Mouse (Mus musculus) inflammation-experienced regulatory T-cells, adult 16 weeks (primary cell): Measurements from ENCODE around the gene Ear10. TPM values are rescaled to one million over a fixed set of nuclear protein-coding genes. Genes with fewer than 3 reads are reported as not detected.

Experiments used
- polyA plus RNA-seq: library from polyadenylated mRNA; unstranded; fragments of 100-300 nt; shearing (Covaris generic); gene quantifications from one replicate; pipeline ENCODE4 v1.2.1, GENCODE M21; 2017

The Ear10 gene
- not detected for polyA plus RNA-seq

DNA sequence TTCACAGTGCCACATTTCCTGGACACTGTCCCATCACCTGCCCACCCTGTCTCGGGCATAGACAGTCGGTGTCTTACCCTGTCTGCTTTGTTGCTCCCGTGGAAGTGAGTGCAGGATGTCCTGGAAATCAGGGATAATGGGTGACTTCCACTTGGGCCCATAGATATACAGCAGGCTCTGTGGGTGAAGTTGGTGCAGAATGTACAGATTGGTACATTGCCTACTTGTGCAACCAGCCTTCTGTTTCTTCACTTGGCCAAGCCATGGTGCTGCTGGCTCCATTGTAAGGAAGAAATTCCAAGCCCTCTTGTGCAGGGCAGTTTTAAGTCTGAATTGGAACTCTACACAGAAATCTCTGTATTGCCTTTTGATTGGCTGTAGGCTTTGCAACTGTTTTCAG is at the start of gene Ear10:
Ear10 (minus strand) TSS at position 101 of the 400 bp plus-strand sequence.

GRCm38 (mm10) chr14:43956769-43957168 is 33.4 kb upstream of the Ear10 start, which contains the start of gene Ang5:
TSS of gene Ang5 (plus strand) at chr14:43957069.

DNA sequence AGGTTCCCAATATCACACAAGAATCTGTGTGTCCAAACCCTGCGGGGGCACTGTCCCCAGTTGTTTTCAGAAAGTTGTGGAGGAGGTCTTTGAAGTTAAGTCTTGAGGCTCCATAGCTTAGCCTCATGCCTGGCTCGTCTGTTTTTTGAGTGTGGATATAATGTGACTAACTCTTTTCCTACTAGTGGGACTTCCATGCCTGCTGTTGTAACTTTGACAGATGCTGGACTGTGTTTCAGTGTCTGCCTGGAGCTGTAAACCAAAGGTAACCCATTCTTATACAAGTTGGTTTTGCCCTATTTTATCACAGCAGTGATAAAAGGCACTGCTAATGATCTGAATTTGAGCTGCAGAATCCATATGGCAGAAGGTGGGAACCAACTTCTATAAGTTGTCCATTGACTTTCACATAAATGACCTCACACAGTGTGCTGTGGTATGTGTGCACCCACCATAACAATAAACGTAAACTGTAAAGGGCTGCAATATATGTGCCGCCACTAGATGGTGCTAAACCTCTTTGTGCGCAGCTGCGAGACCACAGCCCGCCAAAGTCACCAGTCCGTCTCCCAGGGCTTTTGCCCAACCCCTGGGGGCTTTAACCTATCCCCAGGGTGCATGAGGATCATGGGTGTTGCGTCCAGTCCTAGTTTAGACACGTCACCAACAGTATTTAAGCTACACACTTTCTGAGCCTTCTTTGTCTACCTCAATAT is 1.5 kb upstream of the Ear10 start, which contains the start of gene Gm8113:
Gm8113 (plus strand) TSS at position 703 of the 716 bp plus-strand sequence.

GRCm38 (mm10) chr14:43875417-43875816 is 47.9 kb downstream of the Ear10 start, which contains the start of gene Ear1:
TSS of gene Ear1 (minus strand) at chr14:43875517.

Other genes starting within 250 kb of the Ear10 start
- gene Gm8165, start 246.4 kb downstream of the Ear10 start, polyA plus RNA-seq = not detected
- gene Gm7324, start 225.7 kb downstream of the Ear10 start, polyA plus RNA-seq = 2.0 TPM
- gene Gm16506, start 196.1 kb downstream of the Ear10 start, polyA plus RNA-seq = not detected
- not detected for gene Gm6526, start 175.7 kb downstream of the Ear10 start, polyA plus RNA-seq
- not detected for gene Gm8180, start 138.8 kb downstream of the Ear10 start, polyA plus RNA-seq
- not detected for gene Ear1, start 48.0 kb downstream of the Ear10 start, polyA plus RNA-seq
- not detected for gene Gm8113, start 1.8 kb upstream of the Ear10 start, polyA plus RNA-seq
- not detected for gene Ang5, start 33.5 kb upstream of the Ear10 start, polyA plus RNA-seq
- not detected for gene Ang6, start 78.7 kb upstream of the Ear10 start, polyA plus RNA-seq
- gene Ear2, start 179.1 kb upstream of the Ear10 start, polyA plus RNA-seq = 2.2 TPM
- not detected for gene Gm3327, start 200.3 kb upstream of the Ear10 start, polyA plus RNA-seq